Mouse (Mus musculus) cortical plate, adult 2 months (tissue): ENCODE measurements around the gene C5ar1.

Experiments used
- CTCF ChIP-seq: fragments of 200-500 bp; IDR thresholded peaks from 2 replicates; pipeline ENCODE4 v1.5.1; 2011; ENCODE audit warnings: mild to moderate bottlenecking, control low read depth, low read length; ENCODE audit not compliant: insufficient read depth; ENCODE audit errors: extremely low read depth
- POLR2A ChIP-seq: fragments of 200-500 bp; IDR thresholded peaks from 2 replicates; pipeline ENCODE4 v1.6.1; 2011; ENCODE audit warnings: mild to moderate bottlenecking, low read length, control low read depth; ENCODE audit not compliant: insufficient read depth; ENCODE audit errors: extremely low read depth

GRCm38 (mm10) chr7:16254195-16254594 lies 5.1 kb downstream of the C5ar1 start:
- TF ChIP-seq POLR2A (no peak), CTCF (no peak)
